Mouse (Mus musculus): ENCODE measurements around the gene Spock2. TPM values are rescaled to one million over a fixed set of nuclear protein-coding genes. Genes with fewer than 3 reads are reported as not detected.
"Not testable (repeated sequence)": the region's sequence is repeated elsewhere in the genome, so short reads cannot be mapped to it uniquely, and the experiment has no call there.

Gene Spock2
- total and polyA plus RNA-seq, 3 experiments: 0.03 TPM; not detected in 2

DNA sequence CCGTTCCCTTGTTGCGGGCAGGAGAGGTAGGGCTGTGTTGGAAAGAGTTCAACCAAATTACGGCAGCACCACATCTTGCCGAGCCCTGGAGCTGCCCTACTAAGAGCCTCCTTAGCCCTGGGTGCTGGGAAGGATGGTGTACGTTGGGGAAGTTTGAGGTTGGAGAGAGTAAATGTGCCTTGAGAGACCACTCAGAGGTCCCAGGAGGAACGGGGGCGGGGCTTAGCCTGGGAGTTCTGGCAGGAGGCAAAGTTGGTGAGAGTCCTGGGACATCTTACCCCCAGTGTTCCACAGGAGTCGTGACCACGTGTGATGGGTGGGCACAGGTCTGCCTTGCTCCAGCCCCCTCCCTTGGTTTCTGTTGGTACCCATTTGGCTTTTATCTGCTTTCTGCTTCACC is 28.2 kb downstream of the Spock2 start:
- H3K4me3 ChIP-seq (ENCODE audit: control insufficient read depth in 1 of 2, insufficient read depth in 1 of 2, low read depth in 2 of 2, low read length in 2 of 2): no peak overlapping the region
- no peaks in the 10 kb centered on the region for H3K79me2 ChIP-seq (ENCODE audit: control insufficient read depth, insufficient read depth, low read length, poor library complexity)
- H3K27me3 ChIP-seq (ENCODE audit: control insufficient read depth in 1 of 2, insufficient read depth in 2 of 2, low read length in 2 of 2): no peaks in the 10 kb centered on the region
- DNase-seq (ENCODE audit: low read depth, low spot score): no peak
- TF ChIP-seq MEF2A (IDR thresholded peaks at IDR 0.05; ENCODE audit: extremely low read depth, insufficient replicate concordance, low read depth, low read length, poor library complexity, severe bottlenecking): no peak
- TF ChIP-seq GABPA (IDR thresholded peaks at IDR 0.05; ENCODE audit: low read depth, low read length): no peak
- no peak for TF ChIP-seq CHD2 (IDR thresholded peaks at IDR 0.05; ENCODE audit: low read length)
- no peak for TF ChIP-seq POLR2AphosphoS5 (IDR thresholded peaks at IDR 0.05; ENCODE audit: borderline replicate concordance, low read depth, low read length)
- no peak for TF ChIP-seq HCFC1 (IDR thresholded peaks at IDR 0.05; ENCODE audit: low read depth, low read length)
- no peak for TF ChIP-seq UBTF (IDR thresholded peaks at IDR 0.05; ENCODE audit: borderline replicate concordance, insufficient read depth, low read depth, low read length)
- TF ChIP-seq USF2 (IDR thresholded peaks at IDR 0.05; ENCODE audit: borderline replicate concordance in 1 of 2, insufficient read depth in 1 of 2, low read depth in 1 of 2, low read length in 2 of 2): no peak
- no peak overlapping the region for H3K9ac ChIP-seq (ENCODE audit: control insufficient read depth, low read depth, low read length, poor library complexity, severe bottlenecking)
- no peak overlapping the region for H3K27ac ChIP-seq (ENCODE audit: control insufficient read depth, low read depth, low read length)
- 0 out of 4 replicates have a peak, but pooled peaks cover 0 to 3% of the 10 kb centered on the region in 2 experiments for H3K4me1 ChIP-seq (ENCODE audit: control insufficient read depth in 1 of 2, insufficient read depth in 2 of 2, low read length in 2 of 2)
- no peaks in the 10 kb centered on the region for H3K9me3 ChIP-seq (replicated peaks; ENCODE audit: insufficient read depth, low read length)
- no peaks in the 10 kb centered on the region for H3K36me3 ChIP-seq (ENCODE audit: control insufficient read depth in 1 of 2, insufficient read depth in 2 of 2, low read length in 2 of 2)

DNA sequence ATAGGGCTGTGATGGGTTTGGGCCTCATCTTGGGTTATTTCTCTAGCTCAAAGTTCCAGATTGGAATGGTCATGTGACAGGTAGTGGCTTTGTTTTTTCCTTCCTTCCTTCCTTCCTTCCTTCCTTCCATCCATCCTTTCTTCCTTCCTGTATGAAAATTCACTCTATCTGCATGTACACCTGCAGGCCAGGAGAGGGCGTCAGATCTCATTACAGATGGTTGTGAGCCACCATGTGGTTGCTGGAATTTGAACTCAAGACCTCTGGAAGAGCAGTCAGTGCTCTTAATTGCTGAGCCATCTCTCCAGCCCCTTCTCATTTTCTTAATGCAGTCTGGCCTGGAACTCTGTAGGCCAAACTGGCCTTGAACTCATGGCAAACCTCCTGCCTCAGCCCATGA is 30.0 kb downstream of the Spock2 start:
- H3K36me3 ChIP-seq (ENCODE audit: control insufficient read depth in 1 of 2, insufficient read depth in 2 of 2, low read length in 2 of 2); DNase-seq (ENCODE audit: low read depth, low spot score); H3K27ac ChIP-seq (ENCODE audit: control insufficient read depth, low read depth, low read length); H3K27me3 ChIP-seq (ENCODE audit: control insufficient read depth in 1 of 2, insufficient read depth in 2 of 2, low read length in 2 of 2); H3K9me3 ChIP-seq (replicated peaks; ENCODE audit: insufficient read depth, low read length); H3K9ac ChIP-seq (ENCODE audit: control insufficient read depth, low read depth, low read length, poor library complexity, severe bottlenecking); H3K4me1 ChIP-seq (ENCODE audit: control insufficient read depth in 1 of 2, insufficient read depth in 2 of 2, low read length in 2 of 2); H3K4me3 ChIP-seq (ENCODE audit: control insufficient read depth in 1 of 2, insufficient read depth in 1 of 2, low read depth in 2 of 2, low read length in 2 of 2); H3K79me2 ChIP-seq (ENCODE audit: control insufficient read depth, insufficient read depth, low read length, poor library complexity): not testable (repeated sequence)
- TF ChIP-seq CTCF (IDR thresholded peaks at IDR 0.05 in 2 of 3, conservative IDR thresholded peaks at IDR 0.05 in 1 of 3; ENCODE audit: control insufficient read depth in 1 of 3, insufficient read depth in 1 of 3, low read depth in 2 of 3, low read length in 3 of 3, poor library complexity in 1 of 3, severe bottlenecking in 1 of 3): peak in 2 of 3 experiments; percentile 8 to 19; a peak in 1 of 6 replicates

DNA sequence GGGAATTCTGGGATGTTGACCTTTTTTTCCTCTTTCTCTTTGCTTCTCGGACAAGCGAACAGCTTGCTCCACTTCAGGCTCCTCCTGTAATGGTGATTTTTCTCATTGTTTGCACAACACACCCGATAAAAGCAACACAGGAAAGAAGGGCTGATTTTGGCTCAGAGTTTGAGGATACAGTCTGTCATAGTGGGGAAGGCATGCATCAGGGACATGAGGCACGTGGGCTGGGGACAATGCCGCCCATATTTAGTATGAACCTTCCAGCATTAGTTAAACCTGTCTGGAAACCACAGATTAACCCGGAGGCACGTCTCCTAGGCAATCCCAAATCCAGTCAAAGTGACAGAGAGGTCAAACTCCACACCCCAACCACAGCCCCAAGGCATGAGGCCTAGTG is 30.9 kb downstream of the Spock2 start:
- TF ChIP-seq ZMIZ1 (IDR thresholded peaks at IDR 0.05; ENCODE audit: low read depth, low read length): no peak
- no peak for TF ChIP-seq MYC (IDR thresholded peaks at IDR 0.05; ENCODE audit: low read depth, low read length)
- no peak for TF ChIP-seq NELFE (IDR thresholded peaks at IDR 0.05; ENCODE audit: low read depth, low read length)
- TF ChIP-seq CTCF (IDR thresholded peaks at IDR 0.05 in 2 of 3, conservative IDR thresholded peaks at IDR 0.05 in 1 of 3; ENCODE audit: control insufficient read depth in 1 of 3, insufficient read depth in 1 of 3, low read depth in 2 of 3, low read length in 3 of 3, poor library complexity in 1 of 3, severe bottlenecking in 1 of 3): no peak
- TF ChIP-seq ETS1 (IDR thresholded peaks at IDR 0.05; ENCODE audit: low read depth, low read length): no peak
- TF ChIP-seq TAL1 (IDR thresholded peaks at IDR 0.05; ENCODE audit: low read length): no peak
- no peak for TF ChIP-seq ZC3H11A (IDR thresholded peaks at IDR 0.05; ENCODE audit: low read depth, low read length)
- TF ChIP-seq UBTF (IDR thresholded peaks at IDR 0.05; ENCODE audit: borderline replicate concordance, insufficient read depth, low read depth, low read length): no peak
- no peak for TF ChIP-seq GATA1 (IDR thresholded peaks at IDR 0.05; ENCODE audit: low read depth, low read length)
- no peak for TF ChIP-seq E2F4 (IDR thresholded peaks at IDR 0.05; ENCODE audit: borderline replicate concordance, low read depth, low read length)
- H3K9me3 ChIP-seq (replicated peaks; ENCODE audit: insufficient read depth, low read length): no peaks in the 10 kb centered on the region
- DNase-seq (ENCODE audit: low read depth, low spot score): no peak
- 0 out of 4 replicates have a peak, but pooled peaks cover 0 to 3% of the 10 kb centered on the region in 2 experiments for H3K4me1 ChIP-seq (ENCODE audit: control insufficient read depth in 1 of 2, insufficient read depth in 2 of 2, low read length in 2 of 2)
- H3K9ac ChIP-seq (ENCODE audit: control insufficient read depth, low read depth, low read length, poor library complexity, severe bottlenecking): no peak overlapping the region
- H3K36me3 ChIP-seq (ENCODE audit: control insufficient read depth in 1 of 2, insufficient read depth in 2 of 2, low read length in 2 of 2): no peaks in the 10 kb centered on the region
- H3K27ac ChIP-seq (ENCODE audit: control insufficient read depth, low read depth, low read length): no peak overlapping the region
- H3K27me3 ChIP-seq (ENCODE audit: control insufficient read depth in 1 of 2, insufficient read depth in 2 of 2, low read length in 2 of 2): no peaks in the 10 kb centered on the region
- H3K79me2 ChIP-seq (ENCODE audit: control insufficient read depth, insufficient read depth, low read length, poor library complexity): no peaks in the 10 kb centered on the region
- H3K4me3 ChIP-seq (ENCODE audit: control insufficient read depth in 1 of 2, insufficient read depth in 1 of 2, low read depth in 2 of 2, low read length in 2 of 2): no peak overlapping the region
